Mouse (Mus musculus): ENCODE measurements around the gene Gpr89. TPM values are rescaled to one million over a fixed set of nuclear protein-coding genes. Genes with fewer than 3 reads are reported as not detected.

Gpr89 gene
- polyA plus RNA-seq, 1 experiment = 20.0 TPM

DNA sequence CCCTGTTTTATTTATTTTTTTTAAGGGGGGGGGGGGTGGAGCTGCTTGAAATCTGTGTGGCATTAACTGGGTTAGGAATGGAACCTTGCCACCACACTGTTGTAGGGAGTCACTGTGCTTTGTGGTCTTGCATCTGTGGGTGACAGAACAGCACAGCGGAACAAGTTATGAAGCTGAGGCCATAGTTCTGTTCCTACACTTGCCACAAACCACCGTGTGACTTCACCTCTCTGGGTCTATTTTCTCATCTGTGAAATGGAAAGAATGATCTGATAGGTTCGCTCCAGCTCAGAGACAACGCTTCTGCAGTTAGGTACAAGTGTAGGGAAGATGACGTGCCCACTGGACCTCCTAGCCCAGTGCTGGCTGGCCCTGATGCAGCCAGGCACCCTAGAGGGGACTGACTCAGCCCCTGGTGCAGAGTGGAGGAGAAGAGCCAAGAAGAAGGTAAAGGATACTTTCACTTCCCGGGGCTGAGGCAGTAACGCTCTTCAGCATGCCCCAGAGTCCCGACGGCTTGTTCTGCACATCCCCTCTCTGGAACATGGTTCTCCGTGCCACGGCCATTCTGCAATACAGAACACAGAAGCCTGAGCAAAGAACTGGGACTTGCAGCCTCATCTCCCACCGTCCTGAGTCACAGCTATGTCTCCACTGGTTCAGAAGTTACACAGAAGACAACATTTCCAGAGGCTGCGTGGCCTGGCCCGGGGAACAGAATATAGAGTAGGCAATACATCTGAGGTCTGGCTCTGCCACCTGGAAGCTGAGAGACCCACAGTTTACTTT, 22.9 kb downstream of the Gpr89 start:
- Histone ChIP-seq H3K4me3 (ENCODE audit: insufficient read depth, low read depth, low read length) (no peak overlapping the region), H3K27ac (replicated peaks; ENCODE audit: low read depth, low read length) (no peak overlapping the region), H3K4me1 (ENCODE audit: control insufficient read depth, insufficient read depth, insufficient read length, low read length) (no peaks in the 10 kb centered on the region)

DNA sequence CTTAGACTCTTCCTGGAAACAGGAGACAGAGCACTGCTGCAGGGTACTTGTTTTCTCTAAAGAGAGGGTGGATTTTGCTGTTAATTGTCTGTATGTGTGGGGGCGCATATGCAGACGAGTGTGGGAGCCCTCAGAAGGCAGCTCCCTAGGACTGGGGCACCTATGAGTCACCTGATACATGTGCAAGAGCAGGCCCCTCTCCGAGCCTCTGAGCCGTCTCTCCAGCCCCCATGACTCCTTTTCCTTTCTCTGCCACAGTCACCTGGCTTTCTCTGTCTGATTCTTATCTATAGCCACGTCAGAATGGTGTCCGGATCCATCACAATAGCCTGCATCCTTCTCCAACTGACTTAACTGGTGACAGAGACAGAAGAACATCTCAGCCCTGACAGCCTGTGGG, 23.6 kb downstream of the Gpr89 start:
- no peaks in the 10 kb centered on the region for H3K4me1 ChIP-seq (ENCODE audit: control insufficient read depth, insufficient read depth, insufficient read length, low read length)
- H3K27ac ChIP-seq (replicated peaks; ENCODE audit: low read depth, low read length) = no peak overlapping the region
- H3K4me3 ChIP-seq (ENCODE audit: insufficient read depth, low read depth, low read length) = no peak overlapping the region

- no peak overlapping the region for H3K4me3 ChIP-seq (ENCODE audit: insufficient read depth, low read depth, low read length)
- H3K27ac ChIP-seq (replicated peaks; ENCODE audit: low read depth, low read length) = no peak overlapping the region
- H3K4me1 ChIP-seq (ENCODE audit: control insufficient read depth, insufficient read depth, insufficient read length, low read length) = no peaks in the 10 kb centered on the region
These were observed 24.8 kb downstream of the Gpr89 start for GRCm38 (mm10) chr3:96880385-96880784.

- H3K4me1 ChIP-seq (ENCODE audit: control insufficient read depth, insufficient read depth, insufficient read length, low read length) = no peaks in the 10 kb centered on the region
- H3K4me3 ChIP-seq (ENCODE audit: insufficient read depth, low read depth, low read length) = no peak overlapping the region
- no peak overlapping the region for H3K27ac ChIP-seq (replicated peaks; ENCODE audit: low read depth, low read length)
These were observed 25.6 kb downstream of the Gpr89 start for GRCm38 (mm10) chr3:96879536-96879935.

- H3K27ac ChIP-seq (replicated peaks; ENCODE audit: low read depth, low read length) = no peak overlapping the region
- no peaks in the 10 kb centered on the region for H3K4me1 ChIP-seq (ENCODE audit: control insufficient read depth, insufficient read depth, insufficient read length, low read length)
- no peak overlapping the region for H3K4me3 ChIP-seq (ENCODE audit: insufficient read depth, low read depth, low read length)
These were observed 30.2 kb downstream of the Gpr89 start for GRCm38 (mm10) chr3:96874808-96875571.

GRCm38 (mm10) chr3:96872501-96872900, 32.6 kb downstream of the Gpr89 start:
- H3K27ac ChIP-seq (replicated peaks; ENCODE audit: low read depth, low read length) = no peak overlapping the region
- no peaks in the 10 kb centered on the region for H3K4me1 ChIP-seq (ENCODE audit: control insufficient read depth, insufficient read depth, insufficient read length, low read length)
- H3K4me3 ChIP-seq (ENCODE audit: insufficient read depth, low read depth, low read length) = no peak overlapping the region

DNA sequence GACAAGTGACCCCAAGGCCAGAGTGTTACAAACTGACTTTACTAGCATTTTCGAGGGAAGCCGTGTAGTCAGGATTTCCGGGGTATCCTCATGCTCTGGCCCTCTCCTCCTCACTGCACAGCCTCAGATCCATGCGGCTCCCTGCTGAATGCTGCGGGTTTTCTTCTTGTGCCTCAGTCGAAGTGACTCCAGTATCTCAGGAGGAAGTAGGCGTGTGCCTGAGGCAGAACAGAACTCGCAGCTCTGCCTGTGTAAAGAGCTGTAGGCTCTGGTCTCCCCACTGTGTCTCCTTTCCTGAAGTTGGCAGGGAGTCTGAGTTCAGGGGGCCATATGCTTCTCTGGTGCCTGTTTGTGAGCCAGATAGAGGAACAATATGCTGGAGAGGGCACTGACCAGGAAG, 34.1 kb downstream of the Gpr89 start:
- no peak overlapping the region for H3K4me3 ChIP-seq (ENCODE audit: insufficient read depth, low read depth, low read length)
- no peak overlapping the region for H3K27ac ChIP-seq (replicated peaks; ENCODE audit: low read depth, low read length)
- no peaks in the 10 kb centered on the region for H3K4me1 ChIP-seq (ENCODE audit: control insufficient read depth, insufficient read depth, insufficient read length, low read length)

GRCm38 (mm10) chr3:96870270-96870669, 34.9 kb downstream of the Gpr89 start:
- no peak overlapping the region for H3K27ac ChIP-seq (replicated peaks; ENCODE audit: low read depth, low read length)
- no peak overlapping the region for H3K4me3 ChIP-seq (ENCODE audit: insufficient read depth, low read depth, low read length)
- no peaks in the 10 kb centered on the region for H3K4me1 ChIP-seq (ENCODE audit: control insufficient read depth, insufficient read depth, insufficient read length, low read length)

DNA sequence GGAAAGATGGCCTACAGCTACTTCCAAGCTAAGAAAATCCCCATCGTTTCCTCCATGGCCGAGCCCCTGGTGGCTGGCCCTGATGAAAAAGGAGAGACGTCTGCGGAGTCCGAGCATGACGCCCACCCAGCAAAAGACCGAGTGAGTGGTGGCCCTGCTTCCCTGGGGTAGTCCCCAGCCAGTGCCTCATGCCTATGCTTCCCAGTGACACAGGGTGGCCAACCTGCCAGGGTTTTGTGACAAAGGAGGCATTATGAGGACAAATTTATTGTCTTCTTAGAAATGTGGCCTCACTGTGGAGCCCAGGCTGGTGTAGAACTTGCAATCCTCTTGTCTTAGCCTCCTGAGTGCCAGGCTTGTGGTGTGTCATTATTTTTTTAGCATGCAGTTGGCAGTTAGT, 36.1 kb downstream of the Gpr89 start:
- no peak overlapping the region for H3K27ac ChIP-seq (replicated peaks; ENCODE audit: low read depth, low read length)
- H3K4me1 ChIP-seq (ENCODE audit: control insufficient read depth, insufficient read depth, insufficient read length, low read length) = no peaks in the 10 kb centered on the region
- H3K4me3 ChIP-seq (ENCODE audit: insufficient read depth, low read depth, low read length) = no peak overlapping the region

DNA sequence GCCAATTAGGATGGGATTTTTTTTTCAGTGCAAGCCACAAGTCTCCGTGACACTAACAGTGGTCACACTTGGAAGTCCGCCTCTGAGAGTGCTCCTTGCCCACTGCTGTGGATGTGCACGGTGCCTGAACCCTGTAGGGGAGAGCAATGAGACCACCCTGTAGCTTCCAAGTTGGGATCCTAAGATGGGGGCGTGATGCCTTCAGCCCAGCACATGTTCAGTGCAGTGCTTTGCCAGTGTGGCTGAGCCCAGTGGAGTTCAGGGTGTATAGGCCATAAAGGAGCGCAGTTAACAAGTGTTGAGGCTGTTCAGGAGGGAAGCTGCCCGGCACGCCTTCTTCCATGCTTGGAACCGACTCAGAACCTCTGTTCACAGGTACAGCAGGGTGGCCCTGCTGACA, 36.6 kb downstream of the Gpr89 start:
- Histone ChIP-seq H3K27ac (replicated peaks; ENCODE audit: low read depth, low read length) (no peak overlapping the region), H3K4me1 (ENCODE audit: control insufficient read depth, insufficient read depth, insufficient read length, low read length) (no peaks in the 10 kb centered on the region), H3K4me3 (ENCODE audit: insufficient read depth, low read depth, low read length) (no peak overlapping the region)

DNA sequence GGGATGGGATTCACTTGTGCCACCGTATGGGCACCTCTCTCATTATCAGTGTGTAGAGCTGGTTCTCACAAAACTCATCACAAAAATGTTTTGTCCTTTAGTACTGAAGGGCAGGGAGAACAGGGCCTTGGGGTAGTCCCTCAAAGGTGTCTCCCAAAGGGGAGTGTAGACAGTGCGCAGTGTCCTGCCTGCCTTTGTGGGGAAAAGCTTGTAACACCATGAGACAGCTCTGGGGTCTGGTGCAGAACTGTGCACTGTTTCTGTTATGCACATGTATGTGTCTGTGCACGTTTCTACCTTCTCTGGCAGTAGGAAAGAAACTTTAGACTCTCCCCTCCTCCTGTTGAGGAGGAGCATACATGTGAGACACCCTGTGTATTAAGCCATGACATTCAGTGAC, 37.3 kb downstream of the Gpr89 start:
- no peaks in the 10 kb centered on the region for H3K4me1 ChIP-seq (ENCODE audit: control insufficient read depth, insufficient read depth, insufficient read length, low read length)
- H3K27ac ChIP-seq (replicated peaks; ENCODE audit: low read depth, low read length) = no peak overlapping the region
- no peak overlapping the region for H3K4me3 ChIP-seq (ENCODE audit: insufficient read depth, low read depth, low read length)

DNA sequence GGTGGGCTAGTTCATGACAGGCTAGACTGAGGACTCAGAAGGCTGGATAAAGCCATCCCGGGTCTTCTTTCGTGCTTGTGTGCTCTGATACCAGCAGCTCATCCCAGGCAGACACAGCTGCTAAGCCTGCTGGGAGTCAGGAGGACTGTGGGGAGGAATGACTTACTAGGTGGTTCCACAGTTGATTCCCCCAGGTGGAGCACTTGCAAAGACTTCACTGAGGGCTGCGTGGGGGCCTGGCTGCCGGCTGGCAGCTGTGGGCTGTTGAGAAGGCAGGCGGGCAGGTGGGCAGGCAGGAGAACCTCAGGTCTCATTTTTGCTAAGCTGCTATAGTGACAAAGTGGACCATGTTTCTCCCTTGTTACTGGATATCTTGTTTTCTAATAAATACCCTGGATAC, 44.6 kb downstream of the Gpr89 start:
- no peak overlapping the region for H3K27ac ChIP-seq (replicated peaks; ENCODE audit: low read depth, low read length)
- H3K4me3 ChIP-seq (ENCODE audit: insufficient read depth, low read depth, low read length) = no peak overlapping the region
- no peaks in the 10 kb centered on the region for H3K4me1 ChIP-seq (ENCODE audit: control insufficient read depth, insufficient read depth, insufficient read length, low read length)

DNA sequence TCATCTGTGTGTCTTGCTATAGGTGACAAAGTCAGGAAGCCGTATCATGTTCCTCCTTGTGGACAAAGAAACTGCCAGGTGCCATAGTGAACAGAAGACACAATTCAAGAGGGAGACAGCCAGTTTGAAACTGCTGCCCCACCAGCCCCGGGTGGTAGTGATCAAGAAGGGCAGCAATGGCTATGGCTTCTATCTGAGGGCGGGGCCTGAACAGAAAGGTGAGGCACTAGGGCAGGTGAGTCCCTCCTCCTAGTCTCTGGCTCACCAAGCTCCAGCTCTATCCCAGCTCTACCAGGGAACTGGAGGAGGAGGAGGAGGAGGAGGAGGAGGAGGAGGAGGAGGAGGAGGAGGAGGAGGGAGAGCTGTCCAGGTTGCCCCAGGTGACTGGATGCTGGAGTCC, 49.3 kb downstream of the Gpr89 start:
- Histone ChIP-seq H3K27ac (replicated peaks; ENCODE audit: low read depth, low read length) (no peak overlapping the region), H3K4me3 (ENCODE audit: insufficient read depth, low read depth, low read length) (no peak overlapping the region), H3K4me1 (ENCODE audit: control insufficient read depth, insufficient read depth, insufficient read length, low read length) (no peaks in the 10 kb centered on the region)

DNA sequence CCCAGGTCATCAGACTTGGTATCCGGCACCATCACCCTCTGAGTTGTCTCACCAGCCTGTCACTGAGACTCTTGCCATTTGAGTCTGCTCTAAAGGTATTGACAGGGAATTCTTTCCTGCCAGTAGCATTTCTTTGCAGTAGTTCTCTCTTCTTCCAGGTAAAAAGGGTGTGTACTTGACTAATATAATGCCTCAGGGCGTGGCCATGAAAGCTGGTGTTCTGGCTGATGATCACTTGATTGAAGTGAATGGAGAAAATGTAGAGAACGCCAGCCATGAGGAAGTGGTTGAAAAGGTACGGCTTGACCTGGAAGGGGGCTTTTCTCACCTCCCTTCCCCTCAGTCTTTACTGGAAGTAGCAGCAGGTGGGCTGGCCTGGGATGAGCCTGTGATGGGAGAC, 50.8 kb downstream of the Gpr89 start:
- no peak overlapping the region for H3K27ac ChIP-seq (replicated peaks; ENCODE audit: low read depth, low read length)
- no peaks in the 10 kb centered on the region for H3K4me1 ChIP-seq (ENCODE audit: control insufficient read depth, insufficient read depth, insufficient read length, low read length)
- H3K4me3 ChIP-seq (ENCODE audit: insufficient read depth, low read depth, low read length) = no peak overlapping the region

GRCm38 (mm10) chr3:96852561-96852960, 52.6 kb downstream of the Gpr89 start:
- no peak overlapping the region for H3K27ac ChIP-seq (replicated peaks; ENCODE audit: low read depth, low read length)
- no peak overlapping the region for H3K4me3 ChIP-seq (ENCODE audit: insufficient read depth, low read depth, low read length)
- H3K4me1 ChIP-seq (ENCODE audit: control insufficient read depth, insufficient read depth, insufficient read length, low read length) = no peaks in the 10 kb centered on the region

GRCm38 (mm10) chr3:96849168-96849727, 55.9 kb downstream of the Gpr89 start:
- Histone ChIP-seq H3K4me1 (ENCODE audit: control insufficient read depth, insufficient read depth, insufficient read length, low read length) (no peaks in the 10 kb centered on the region), H3K4me3 (ENCODE audit: insufficient read depth, low read depth, low read length) (no peak overlapping the region), H3K27ac (replicated peaks; ENCODE audit: low read depth, low read length) (no peak overlapping the region)

All from brown adipose tissue, adult 24 weeks (tissue).